8 mouse cellular contexts compared by ENCODE assay signal in genomic region chr7:90444206-90444605, GRCm38 (mm10). TPM values are rescaled to one million over a fixed set of nuclear protein-coding genes. Genes with fewer than 3 reads are reported as not detected.
DNase-seq lines count a peak whose midpoint lies in the region; ATAC-seq and TF ChIP-seq lines count a peak whose summit lies in the region.

No protein-coding gene starts in this region.

- no peak for ATAC-seq in lung, postnatal 0 days

- peak overlapping the region; percentile 86 for H3K4me2 ChIP-seq in lung, postnatal 0 days (replicated peaks; ENCODE audit: low read depth, low read length)

- H3K79me2 ChIP-seq in macrophage (ENCODE audit: inconsistent target): peaks cover 57% of the 10 kb centered on the region

- peak overlapping the region; percentile 99; the same call in 1 of the 2 replicates for H3K27ac ChIP-seq in lung, postnatal 0 days (ENCODE audit: low read length)
- peak overlapping the region; percentile 83 for H3K27ac ChIP-seq in brown adipose tissue, adult 24 weeks (replicated peaks; ENCODE audit: low read depth, low read length)
- peak overlapping the region; percentile 100 for H3K27ac ChIP-seq in hindbrain, embryonic 10.5 days
- H3K27ac ChIP-seq in macrophage: peak overlapping the region; percentile 33

- TF ChIP-seq CTCF in lung, postnatal 0 days (IDR thresholded peaks at IDR 0.05): no peak

- no peaks in the 10 kb centered on the region for H3K9me3 ChIP-seq in lung, postnatal 0 days (ENCODE audit: low read length)
- no peaks in the 10 kb centered on the region for H3K9me3 ChIP-seq in hindbrain, embryonic 10.5 days

- WGBS in lung, postnatal 0 days: 2% methylated on average over 6 of the region's 6 CpGs
- WGBS in hindbrain, embryonic 10.5 days: under 1% methylated on average over 6 of the region's 6 CpGs
- WGBS in macrophage (ENCODE audit: missing documents): 5% methylated on average over 6 of the region's 6 CpGs

- no peaks in the 10 kb centered on the region; the same call in 1 of the 2 replicates for H3K4me1 ChIP-seq in lung, postnatal 0 days (ENCODE audit: insufficient read depth, low read depth, low read length)
- H3K4me1 ChIP-seq in brown adipose tissue, adult 24 weeks (ENCODE audit: control insufficient read depth, insufficient read depth, insufficient read length, low read length): no peaks in the 10 kb centered on the region; the same call in 1 of the 2 replicates
- H3K4me1 ChIP-seq in hindbrain, embryonic 10.5 days (replicated peaks): peaks cover 13% of the 10 kb centered on the region

- H3K27me3 ChIP-seq in lung, postnatal 0 days (replicated peaks; ENCODE audit: insufficient read depth, low read length): no peaks in the 10 kb centered on the region
- no peaks in the 10 kb centered on the region for H3K27me3 ChIP-seq in hindbrain, embryonic 10.5 days (ENCODE audit: insufficient read depth, poor library complexity, severe bottlenecking)

- peak overlapping the region; percentile 99 for H3K4me3 ChIP-seq in lung, postnatal 0 days (ENCODE audit: low read depth, low read length)
- H3K4me3 ChIP-seq in brown adipose tissue, adult 24 weeks (ENCODE audit: insufficient read depth, low read depth, low read length): peak overlapping the region; percentile 100
- peak overlapping the region; percentile 98 for H3K4me3 ChIP-seq in hindbrain, embryonic 10.5 days
- H3K4me3 ChIP-seq in macrophage (ENCODE audit: inconsistent target): peak overlapping the region; percentile 68

- no peak for DNase-seq in lung, postnatal 0 days (ENCODE audit: low spot score)
- DNase-seq in lung, postnatal 36 days: no peak
- DNase-seq in hindbrain, embryonic 10.5 days (ENCODE audit: low spot score): no peak
- DNase-seq in urinary bladder, adult 2 months (ENCODE audit: low spot score): no peak
- no peak for DNase-seq in right cerebral cortex, adult 2 months (ENCODE audit: low spot score in 2 of 2)
- DNase-seq in layer of hippocampus, adult 9-10 months (ENCODE audit: low spot score): no peak

- H3K36me3 ChIP-seq in lung, postnatal 0 days (ENCODE audit: insufficient read depth, low read length): no peaks in the 10 kb centered on the region
- peaks cover 25% of the 10 kb centered on the region for H3K36me3 ChIP-seq in hindbrain, embryonic 10.5 days
- H3K36me3 ChIP-seq in macrophage (ENCODE audit: inconsistent target): peaks cover 17% of the 10 kb centered on the region; the same call in 1 of the 2 replicates

- peak overlapping the region; percentile 96 for H3K9ac ChIP-seq in lung, postnatal 0 days (replicated peaks; ENCODE audit: low read depth)

- TF ChIP-seq EP300 in lung, postnatal 0 days (IDR thresholded peaks at IDR 0.05): no peak

RNA-seq across cellular contexts. Expression of gene Crebzf, which starts 1.7 kb away (rescaled TPM):
- 23.7 and 28.7 TPM in 2 replicates for polyA plus RNA-seq in lung, postnatal 0 days (2015; fragmentation: Nextera tagmentation; extraction: Ambion mirVana)
- polyA plus RNA-seq in brown adipose tissue, adult 24 weeks (2012; ENCODE audit: insufficient read depth, insufficient read length, missing spikeins): 23.2 and 37.5 TPM in 2 replicates
- 23.6 and 28.7 TPM in 2 replicates for polyA plus RNA-seq in hindbrain, embryonic 10.5 days (2016; fragmentation: Nextera tagmentation; extraction: Ambion mirVana)
- 100 to 1,000 TPM in 25 of 26 experiments, 10 to 100 TPM in 1; 96.9 to 295 (median 175) TPM for total RNA-seq in macrophage (2018; cell fraction: chromatin; rRNA removed)
- 10 to 100 TPM; 10.2 to 26.8 (median 18.0) TPM for total RNA-seq in macrophage (2018; cell fraction: cytosol; rRNA removed)
- 100 to 1,000 TPM in 15 of 26 experiments, 10 to 100 TPM in 11; 60.9 to 197 (median 105) TPM for total RNA-seq in macrophage (2018; cell fraction: nucleus; rRNA removed)
- polyA plus RNA-seq in macrophage (2018): 19.9 to 39.0 TPM (median 38.2 TPM) in 3 replicates
- 71.4 and 104 TPM in 2 replicates for polyA plus RNA-seq in urinary bladder, adult 2 months (2012; rRNA removed)

RNA-seq across cellular contexts. Expression of gene Tmem126a, which starts 12.8 kb away (rescaled TPM):
- polyA plus RNA-seq in lung, postnatal 0 days (2015; fragmentation: Nextera tagmentation; extraction: Ambion mirVana): 62.6 and 63.5 TPM in 2 replicates
- 177 and 191 TPM in 2 replicates for polyA plus RNA-seq in brown adipose tissue, adult 24 weeks (2012; ENCODE audit: insufficient read depth, insufficient read length, missing spikeins)
- polyA plus RNA-seq in hindbrain, embryonic 10.5 days (2016; fragmentation: Nextera tagmentation; extraction: Ambion mirVana): 127 and 132 TPM in 2 replicates
- 10 to 100 TPM in 9 of 26 experiments, 1 to 10 TPM in 15, not detected in 2; 1.1 to 32.0 (median 8.8) TPM for total RNA-seq in macrophage (2018; cell fraction: chromatin; rRNA removed)
- total RNA-seq in macrophage (2018; cell fraction: cytosol; rRNA removed): 10 to 100 TPM; 36.1 to 94.0 (median 60.1) TPM
- 10 to 100 TPM in 18 of 26 experiments, 1 to 10 TPM in 8; 3.0 to 37.0 (median 12.6) TPM for total RNA-seq in macrophage (2018; cell fraction: nucleus; rRNA removed)
- polyA plus RNA-seq in macrophage (2018): 51.6 to 90.6 TPM (median 59.9 TPM) in 3 replicates
- 44.5 and 51.2 TPM in 2 replicates for polyA plus RNA-seq in urinary bladder, adult 2 months (2012; rRNA removed)

RNA-seq across cellular contexts. Expression of gene Ccdc89, which starts 17.8 kb away (rescaled TPM):
- 1.2 and 1.4 TPM in 2 replicates for polyA plus RNA-seq in lung, postnatal 0 days (2015; fragmentation: Nextera tagmentation; extraction: Ambion mirVana)
- not detected in 2 replicates for polyA plus RNA-seq in brown adipose tissue, adult 24 weeks (2012; ENCODE audit: insufficient read depth, insufficient read length, missing spikeins)
- 2.3 and 2.6 TPM in 2 replicates for polyA plus RNA-seq in hindbrain, embryonic 10.5 days (2016; fragmentation: Nextera tagmentation; extraction: Ambion mirVana)
- total RNA-seq in macrophage (2018; cell fraction: chromatin; rRNA removed): under 1 TPM in 4 of 26 experiments, not detected in 22; 0.25 to 0.92 (median 0.46) TPM
- total RNA-seq in macrophage (2018; cell fraction: cytosol; rRNA removed): under 1 TPM in 24 of 26 experiments, not detected in 2; 0.05 to 0.36 (median 0.18) TPM
- under 1 TPM in 4 of 26 experiments, not detected in 22; 0.22 to 0.61 (median 0.36) TPM for total RNA-seq in macrophage (2018; cell fraction: nucleus; rRNA removed)
- 0.20 to 0.35 TPM in 2 of 3 replicates, not detected in the other for polyA plus RNA-seq in macrophage (2018)
- polyA plus RNA-seq in urinary bladder, adult 2 months (2012; rRNA removed): 0.73 and 0.90 TPM in 2 replicates

RNA-seq across cellular contexts. Expression of gene Tmem126b, which starts 31.6 kb away (rescaled TPM):
- polyA plus RNA-seq in lung, postnatal 0 days (2015; fragmentation: Nextera tagmentation; extraction: Ambion mirVana): 22.3 and 22.9 TPM in 2 replicates
- polyA plus RNA-seq in brown adipose tissue, adult 24 weeks (2012; ENCODE audit: insufficient read depth, insufficient read length, missing spikeins): 47.4 and 60.3 TPM in 2 replicates
- polyA plus RNA-seq in hindbrain, embryonic 10.5 days (2016; fragmentation: Nextera tagmentation; extraction: Ambion mirVana): 38.3 and 39.0 TPM in 2 replicates
- 10 to 100 TPM in 13 of 26 experiments, 1 to 10 TPM in 13; 1.7 to 51.6 (median 10.3) TPM for total RNA-seq in macrophage (2018; cell fraction: chromatin; rRNA removed)
- total RNA-seq in macrophage (2018; cell fraction: cytosol; rRNA removed): 10 to 100 TPM in 25 of 26 experiments, 1 to 10 TPM in 1; 9.5 to 38.5 (median 30.1) TPM
- 10 to 100 TPM in 13 of 26 experiments, 1 to 10 TPM in 13; 4.0 to 55.6 (median 9.8) TPM for total RNA-seq in macrophage (2018; cell fraction: nucleus; rRNA removed)
- 33.9 to 61.1 TPM (median 48.0 TPM) in 3 replicates for polyA plus RNA-seq in macrophage (2018)
- 19.1 and 21.1 TPM in 2 replicates for polyA plus RNA-seq in urinary bladder, adult 2 months (2012; rRNA removed)

RNA-seq across cellular contexts. Expression of gene Dlg2, which starts 32.3 kb away (rescaled TPM):
- 0.23 and 0.43 TPM in 2 replicates for polyA plus RNA-seq in lung, postnatal 0 days (2015; fragmentation: Nextera tagmentation; extraction: Ambion mirVana)
- polyA plus RNA-seq in brown adipose tissue, adult 24 weeks (2012; ENCODE audit: insufficient read depth, insufficient read length, missing spikeins): 1.4 and 7.6 TPM in 2 replicates
- polyA plus RNA-seq in hindbrain, embryonic 10.5 days (2016; fragmentation: Nextera tagmentation; extraction: Ambion mirVana): 1.00 and 2.2 TPM in 2 replicates
- total RNA-seq in macrophage (2018; cell fraction: chromatin; rRNA removed): 1 to 10 TPM in 8 of 26 experiments, under 1 TPM in 11, not detected in 7; 0.21 to 2.3 (median 0.86) TPM
- total RNA-seq in macrophage (2018; cell fraction: cytosol; rRNA removed): under 1 TPM in 20 of 26 experiments, not detected in 6; 0.03 to 0.35 (median 0.10) TPM
- 1 to 10 TPM in 4 of 26 experiments, under 1 TPM in 14, not detected in 8; 0.20 to 1.5 (median 0.52) TPM for total RNA-seq in macrophage (2018; cell fraction: nucleus; rRNA removed)
- polyA plus RNA-seq in macrophage (2018): 0.13 to 0.41 TPM (median 0.18 TPM) in 3 replicates
- 2.1 and 2.9 TPM in 2 replicates for polyA plus RNA-seq in urinary bladder, adult 2 months (2012; rRNA removed)

Comparison
In these comparisons a context has a peak if more than half of its experiments do, and no peak if none do; other contexts are left out.
1. H3K27ac ChIP-seq: peak in every context shown above with its lines; median percentile 100 in hindbrain, embryonic 10.5 days; 99 in lung, postnatal 0 days; 83 in brown adipose tissue, adult 24 weeks; 33 in macrophage.